Mouse (Mus musculus): ENCODE results near the gene Olfr1238. TPM values are rescaled to one million over a fixed set of nuclear protein-coding genes. Genes with fewer than 3 reads are reported as not detected.

Olfr1238 gene
- not detected for total RNA-seq (2023)

DNA sequence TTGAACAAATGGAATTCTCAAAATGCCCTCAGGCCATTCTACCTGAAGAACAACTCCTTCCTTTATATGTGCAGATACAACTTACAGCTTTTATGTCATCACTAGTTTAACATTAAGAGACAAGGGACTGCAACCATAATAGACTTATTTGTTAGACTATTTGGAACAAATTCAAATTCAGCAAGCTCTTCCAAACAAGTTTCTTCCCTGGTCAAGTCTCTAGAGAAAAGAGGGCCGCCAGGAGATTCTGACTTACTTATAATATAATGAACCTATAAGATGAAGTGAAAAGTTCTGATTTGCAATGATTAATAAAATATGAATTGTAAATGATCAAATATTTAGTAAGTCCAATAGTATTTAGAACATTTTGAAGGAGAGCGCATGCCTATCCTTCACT, at the start of gene Olfr1238:
Olfr1238 (minus strand) TSS at position 101 of the 400 bp plus-strand sequence.

DNA sequence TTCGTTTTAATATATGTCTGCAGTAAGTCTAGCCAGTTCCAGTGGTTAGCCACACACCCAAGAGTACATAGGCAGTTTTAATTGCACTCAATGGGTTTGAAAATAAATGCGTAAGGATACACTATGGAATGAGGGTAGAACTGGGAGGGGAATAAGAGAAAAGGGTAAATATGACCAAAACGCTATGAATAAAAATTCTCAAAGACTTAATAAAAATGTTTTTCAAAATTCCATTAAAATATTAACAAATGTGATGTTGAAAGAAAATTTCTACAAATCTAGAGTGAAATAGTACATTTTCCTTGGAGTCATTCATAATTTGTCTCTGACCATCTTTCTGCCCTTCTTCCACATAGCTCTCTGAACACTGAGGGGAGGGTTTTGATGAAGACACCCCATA, 33.4 kb upstream of the Olfr1238 start, which contains the start of gene Olfr1240:
Olfr1240 (minus strand) TSS at position 101 of the 400 bp plus-strand sequence.

DNA sequence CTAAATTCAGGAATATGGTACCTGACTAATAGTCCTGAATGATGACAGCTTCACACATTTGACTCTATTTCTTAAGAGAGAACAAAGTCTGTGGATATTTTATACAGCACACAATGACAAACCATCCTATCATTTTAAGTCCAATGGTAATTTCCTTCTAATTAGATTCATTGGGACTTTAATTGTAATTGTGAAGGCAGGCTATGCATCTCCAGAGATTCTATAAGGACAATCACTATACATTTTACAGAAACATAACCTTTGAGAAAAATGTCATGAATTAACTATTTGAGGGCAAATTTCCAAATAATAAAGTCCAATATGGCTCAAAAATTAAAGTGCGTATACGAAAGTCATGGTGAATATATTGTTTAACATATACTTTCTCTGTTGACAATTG, 10.8 kb upstream of the Olfr1238 start, which contains the start of gene Olfr1239:
Olfr1239 (minus strand) TSS at position 101 of the 400 bp plus-strand sequence.

DNA sequence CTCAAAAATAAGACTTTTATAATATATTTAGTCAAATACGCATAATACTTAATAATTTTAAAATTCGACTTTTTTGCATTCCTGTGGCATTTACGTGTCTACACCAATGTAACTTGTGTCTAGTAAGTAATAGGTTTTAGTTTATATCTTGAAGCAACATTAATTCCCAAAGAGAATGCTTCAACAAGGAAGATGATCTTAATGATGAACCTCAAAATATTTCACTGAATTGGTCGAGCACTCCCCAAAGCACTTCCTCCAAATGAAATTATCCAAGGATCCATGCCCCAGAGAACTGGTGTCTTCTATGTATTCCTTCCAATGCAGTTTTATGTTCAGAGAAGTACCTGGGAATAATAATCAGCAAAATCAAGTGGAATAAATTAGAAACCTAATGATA, 44.7 kb downstream of the Olfr1238 start, which contains the start of gene Olfr1234:
Olfr1234 (minus strand) TSS at position 101 of the 400 bp plus-strand sequence.

Other genes with a start within 250 kb of the Olfr1238 start
- gene Olfr1224-ps1, start 245.6 kb downstream of the Olfr1238 start, total RNA-seq (2023), result not detected
- gene Olfr1225, start 235.0 kb downstream of the Olfr1238 start, total RNA-seq (2023), result not detected
- gene Olfr1226, start 209.6 kb downstream of the Olfr1238 start, total RNA-seq (2023), result not detected
- not detected for gene Olfr1228, start 155.6 kb downstream of the Olfr1238 start, total RNA-seq (2023)
- gene Olfr1229, start 121.7 kb downstream of the Olfr1238 start, total RNA-seq (2023), result not detected
- not detected for gene Olfr1230, start 112.4 kb downstream of the Olfr1238 start, total RNA-seq (2023)
- gene Olfr1231, start 102.6 kb downstream of the Olfr1238 start, total RNA-seq (2023), result not detected
- not detected for gene Olfr1232, start 80.0 kb downstream of the Olfr1238 start, total RNA-seq (2023)
- gene Olfr1233, start 67.3 kb downstream of the Olfr1238 start, total RNA-seq (2023), result not detected
- gene Olfr1234, start 44.8 kb downstream of the Olfr1238 start, total RNA-seq (2023), result not detected
- not detected for gene Olfr1239, start 10.7 kb upstream of the Olfr1238 start, total RNA-seq (2023)
- not detected for gene Olfr1240, start 33.3 kb upstream of the Olfr1238 start, total RNA-seq (2023)
- not detected for gene Olfr1241, start 77.5 kb upstream of the Olfr1238 start, total RNA-seq (2023)
- not detected for gene Olfr1242, start 88.7 kb upstream of the Olfr1238 start, total RNA-seq (2023)
- not detected for gene Olfr1243, start 121.8 kb upstream of the Olfr1238 start, total RNA-seq (2023)
- not detected for gene Olfr1245, start 168.8 kb upstream of the Olfr1238 start, total RNA-seq (2023)
- not detected for gene Olfr1246, start 183.5 kb upstream of the Olfr1238 start, total RNA-seq (2023)
- under 1 TPM in 1 of 2 experiments, not detected in 1; 0.09 TPM for gene Olfr1247, start 204.5 kb upstream of the Olfr1238 start, total RNA-seq (2023)
- gene Olfr1248, start 208.6 kb upstream of the Olfr1238 start, total RNA-seq (2023), result not detected
- gene Olfr1249, start 225.3 kb upstream of the Olfr1238 start, total RNA-seq (2023), result not detected

Measured in T-cell, adult 66 days (primary cell).